Mouse (Mus musculus) stomach, postnatal 0 days (tissue): ENCODE data around the gene Cdca7l. TPM values are rescaled to one million over a fixed set of nuclear protein-coding genes. Genes with fewer than 3 reads are reported as not detected.

Experiments
- ATAC-seq: fragments of 200-750 bp; cut with Nextera tagmentation; 2 replicates; pipeline ENCODE4 v1.8.0; 2017; ENCODE audit not compliant: low FRiP score, low TSS enrichment
- DNase-seq: peaks from one replicate; pipeline ENCODE4 v3.0.0-alpha.2; 2016; ENCODE audit warnings: low spot score
- H3K27ac ChIP-seq: fragments of 300-500 bp; sonication (generic); replicated peaks from 2 replicates; pipeline ENCODE4 v1.5.1; 2014; ENCODE audit warnings: mild to moderate bottlenecking, control low read depth
- H3K27me3 ChIP-seq: fragments of 300-500 bp; sonication (generic); 2 replicates; pipeline ENCODE4 v1.6.1; 2014; ENCODE audit warnings: low read length; ENCODE audit not compliant: control insufficient read depth, insufficient read depth
- H3K36me3 ChIP-seq: fragments of 300-500 bp; sonication (generic); 2 replicates; pipeline ENCODE4 v1.6.1; 2014; ENCODE audit warnings: low read length, mixed read lengths; ENCODE audit not compliant: control insufficient read depth, insufficient read depth
- H3K4me1 ChIP-seq: fragments of 300-500 bp; sonication (generic); replicated peaks from 2 replicates; pipeline ENCODE4 v1.6.1; 2014; ENCODE audit warnings: antibody characterized with exemption; ENCODE audit not compliant: control insufficient read depth, insufficient read depth
- H3K4me2 ChIP-seq: fragments of 300-500 bp; sonication (generic); replicated peaks from 2 replicates; pipeline ENCODE4 v1.6.1; 2014; ENCODE audit warnings: low read depth, mild to moderate bottlenecking, control low read depth, moderate library complexity
- H3K4me3 ChIP-seq: fragments of 300-500 bp; sonication (generic); 2 replicates; pipeline ENCODE4 v1.5.1; 2014; ENCODE audit warnings: low read depth, low read length, control low read depth
- H3K9ac ChIP-seq: fragments of 300-500 bp; sonication (generic); 2 replicates; pipeline ENCODE4 v1.6.1; 2014; ENCODE audit warnings: mild to moderate bottlenecking, low read length, control low read depth, mixed read lengths
- H3K9me3 ChIP-seq: fragments of 300-500 bp; sonication (generic); 2 replicates; pipeline ENCODE4 v1.6.1; 2016; ENCODE audit warnings: low read length; ENCODE audit not compliant: control insufficient read depth
- CTCF ChIP-seq: IDR thresholded peaks from 2 replicates; pipeline ENCODE4 v1.5.1; 2016; ENCODE audit warnings: antibody characterized with exemption, low read depth, mild to moderate bottlenecking, moderate library complexity
- EP300 ChIP-seq: optimal IDR thresholded peaks from 2 replicates; pipeline ENCODE3; 2016; ENCODE audit warnings: antibody characterized with exemption
- WGBS: fragments of 180-500 bp; shearing (Covaris S2); extraction: QIAGEN DNeasy Blood & Tissue Kit; methylation state at CpG from one replicate; pipeline ENCODE4 v1.1.7; 2014; 5-methylcytosine and 5-hydroxymethylcytosine counted together
- polyA plus RNA-seq: library from polyadenylated mRNA; unstranded; fragments of >200 nt; fragmentation: Nextera tagmentation; extraction: Ambion mirVana; gene quantifications from 2 replicates; pipeline ENCODE4 v1.2.1, GENCODE M21; 2015

Gene Cdca7l
- polyA plus RNA-seq, 1 experiment from 2014 or later = 15.1 TPM

GRCm38 (mm10) chr12:117810074-117810473 is 6.0 kb downstream of the Cdca7l start:
- Histone ChIP-seq H3K36me3 (no peaks in the 10 kb centered on the region), H3K4me2 (no peak overlapping the region), H3K4me3 (no peak overlapping the region), H3K4me1 (no peaks in the 10 kb centered on the region), H3K9ac (no peak overlapping the region), H3K9me3 (no peaks in the 10 kb centered on the region), H3K27ac (no peak overlapping the region), H3K27me3 (no peaks in the 10 kb centered on the region)
- TF ChIP-seq EP300 (no peak), CTCF (no peak)
- 41% methylated on average over 11 of the region's 11 CpGs for WGBS
- no peak for DNase-seq
- no peak for ATAC-seq

GRCm38 (mm10) chr12:117820138-117820858 is 16.2 kb downstream of the Cdca7l start:
- DNase-seq = no peak
- no peaks in the 10 kb centered on the region for H3K27me3 ChIP-seq
- no peaks in the 10 kb centered on the region for H3K9me3 ChIP-seq
- TF ChIP-seq CTCF (peak; percentile 88), EP300 (no peak)
- no peaks in the 10 kb centered on the region for H3K4me1 ChIP-seq
- peak; percentile 65 for ATAC-seq
- no peak overlapping the region for H3K27ac ChIP-seq
- no peak overlapping the region for H3K9ac ChIP-seq
- no peak overlapping the region for H3K4me3 ChIP-seq
- WGBS = 43% methylated on average over 4 of the region's 4 CpGs
- no peaks in the 10 kb centered on the region for H3K36me3 ChIP-seq
- H3K4me2 ChIP-seq = no peak overlapping the region

GRCm38 (mm10) chr12:117820859-117821221 is 16.8 kb downstream of the Cdca7l start:
- Histone ChIP-seq H3K4me3 (no peak overlapping the region), H3K9me3 (no peaks in the 10 kb centered on the region), H3K9ac (no peak overlapping the region), H3K27ac (no peak overlapping the region), H3K36me3 (no peaks in the 10 kb centered on the region), H3K27me3 (no peaks in the 10 kb centered on the region), H3K4me1 (no peaks in the 10 kb centered on the region), H3K4me2 (no peak overlapping the region)
- ATAC-seq (no peak), DNase-seq (no peak)
- peak; percentile 62 for TF ChIP-seq CTCF
- no peak for TF ChIP-seq EP300

- H3K4me1 ChIP-seq = no peaks in the 10 kb centered on the region
- no peaks in the 10 kb centered on the region for H3K36me3 ChIP-seq
- H3K9ac ChIP-seq = no peak overlapping the region
- no peak overlapping the region for H3K4me3 ChIP-seq
- no peak overlapping the region for H3K27ac ChIP-seq
- ATAC-seq (no peak), DNase-seq (no peak)
- 75% methylated on average over 1 of the region's 1 CpGs for WGBS
- H3K9me3 ChIP-seq = no peaks in the 10 kb centered on the region
- TF ChIP-seq EP300 (no peak), CTCF (no peak)
- H3K27me3 ChIP-seq = no peaks in the 10 kb centered on the region
- no peak overlapping the region for H3K4me2 ChIP-seq
Measured at GRCm38 (mm10) chr12:117821394-117821793, 17.3 kb downstream of the Cdca7l start.

GRCm38 (mm10) chr12:117828350-117828749 is 24.3 kb downstream of the Cdca7l start:
- H3K36me3 ChIP-seq = no peaks in the 10 kb centered on the region
- TF ChIP-seq EP300 (peak; percentile 54), CTCF (no peak)
- no peak overlapping the region for H3K27ac ChIP-seq
- ATAC-seq = peak; percentile 64
- H3K9me3 ChIP-seq = no peaks in the 10 kb centered on the region
- no peaks in the 10 kb centered on the region for H3K27me3 ChIP-seq
- H3K4me3 ChIP-seq = no peak overlapping the region
- H3K4me2 ChIP-seq = no peak overlapping the region
- H3K4me1 ChIP-seq = no peaks in the 10 kb centered on the region
- H3K9ac ChIP-seq = no peak overlapping the region
- DNase-seq = peak; percentile 55
- 22% methylated on average over 3 of the region's 3 CpGs for WGBS

- peak; percentile 83 for ATAC-seq
- Histone ChIP-seq H3K9ac (no peak overlapping the region), H3K27me3 (no peaks in the 10 kb centered on the region), H3K4me1 (no peaks in the 10 kb centered on the region), H3K27ac (no peak overlapping the region), H3K4me2 (no peak overlapping the region), H3K4me3 (no peak overlapping the region), H3K36me3 (no peaks in the 10 kb centered on the region), H3K9me3 (no peaks in the 10 kb centered on the region)
- 38% methylated on average over 8 of the region's 8 CpGs for WGBS
- peak; percentile 37 for DNase-seq
- TF ChIP-seq CTCF (no peak), EP300 (no peak)
Measured at GRCm38 (mm10) chr12:117831351-117831961, 27.4 kb downstream of the Cdca7l start.
